Mouse (Mus musculus): ENCODE results near the gene Cdkal1.

The Cdkal1 gene

GRCm38 (mm10) chr13:29838409-29839047 is 16.9 kb downstream of the Cdkal1 start:
- peak; percentile 48 for TF ChIP-seq CTCF (conservative IDR thresholded peaks at IDR 0.05; ENCODE audit: low read length)
- TF ChIP-seq NANOG (IDR thresholded peaks at IDR 0.05; ENCODE audit: borderline replicate concordance, low read length): no peak
- no peak for TF ChIP-seq POU5F1 (IDR thresholded peaks at IDR 0.05; ENCODE audit: borderline replicate concordance, low read length)
- Histone ChIP-seq H3K27me3 (ENCODE audit: insufficient read depth, low read length) (no peaks in the 10 kb centered on the region), H3K4me3 (replicated peaks; ENCODE audit: low read length) (no peak overlapping the region), H3K36me3 (ENCODE audit: insufficient read depth, low read length) (peaks cover 53% of the 10 kb centered on the region), H3K9me3 (ENCODE audit: low read length) (no peaks in the 10 kb centered on the region), H3K4me1 (replicated peaks; ENCODE audit: low read depth, low read length) (no peaks in the 10 kb centered on the region)

- TF ChIP-seq CTCF (conservative IDR thresholded peaks at IDR 0.05; ENCODE audit: low read length) (peak; percentile 56), POU5F1 (IDR thresholded peaks at IDR 0.05; ENCODE audit: borderline replicate concordance, low read length) (no peak), NANOG (IDR thresholded peaks at IDR 0.05; ENCODE audit: borderline replicate concordance, low read length) (no peak)
- peaks cover 32% of the 10 kb centered on the region for H3K36me3 ChIP-seq (ENCODE audit: insufficient read depth, low read length)
- H3K27me3 ChIP-seq (ENCODE audit: insufficient read depth, low read length): no peaks in the 10 kb centered on the region
- no peaks in the 10 kb centered on the region for H3K9me3 ChIP-seq (ENCODE audit: low read length)
- H3K4me1 ChIP-seq (replicated peaks; ENCODE audit: low read depth, low read length): no peaks in the 10 kb centered on the region
- no peak overlapping the region for H3K4me3 ChIP-seq (replicated peaks; ENCODE audit: low read length)
Observed at GRCm38 (mm10) chr13:29835170-29835569, 20.3 kb downstream of the Cdkal1 start.

DNA sequence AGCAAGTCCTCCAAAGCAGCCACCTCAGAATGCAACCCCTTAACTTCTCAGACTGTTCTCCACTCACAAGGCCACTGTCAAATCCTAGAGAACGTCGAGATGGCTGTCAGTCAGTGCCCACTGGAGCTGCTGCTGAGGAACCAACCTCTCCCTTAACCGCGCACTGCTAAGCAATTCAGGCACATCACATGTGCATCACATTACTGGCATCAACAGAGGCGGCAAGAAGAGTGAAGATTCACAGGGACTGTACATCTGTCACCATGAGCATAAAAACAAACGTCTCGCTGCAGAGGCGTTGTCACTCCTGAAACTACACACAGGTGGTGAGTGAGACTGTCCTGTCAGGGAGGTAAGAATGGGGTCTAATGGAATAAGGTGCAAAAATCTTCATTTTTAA is 21.7 kb downstream of the Cdkal1 start:
- H3K4me3 ChIP-seq (replicated peaks; ENCODE audit: low read length): no peak overlapping the region
- peaks cover 28% of the 10 kb centered on the region for H3K36me3 ChIP-seq (ENCODE audit: insufficient read depth, low read length)
- TF ChIP-seq NANOG (IDR thresholded peaks at IDR 0.05; ENCODE audit: borderline replicate concordance, low read length) (no peak), CTCF (conservative IDR thresholded peaks at IDR 0.05; ENCODE audit: low read length) (no peak), POU5F1 (IDR thresholded peaks at IDR 0.05; ENCODE audit: borderline replicate concordance, low read length) (no peak)
- peaks cover 5% of the 10 kb centered on the region; the same call in 1 of the 2 replicates for H3K9me3 ChIP-seq (ENCODE audit: low read length)
- H3K27me3 ChIP-seq (ENCODE audit: insufficient read depth, low read length): no peaks in the 10 kb centered on the region
- H3K4me1 ChIP-seq (replicated peaks; ENCODE audit: low read depth, low read length): no peaks in the 10 kb centered on the region

- TF ChIP-seq POU5F1 (IDR thresholded peaks at IDR 0.05; ENCODE audit: borderline replicate concordance, low read length) (no peak), NANOG (IDR thresholded peaks at IDR 0.05; ENCODE audit: borderline replicate concordance, low read length) (no peak), CTCF (conservative IDR thresholded peaks at IDR 0.05; ENCODE audit: low read length) (no peak)
- peaks cover 5% of the 10 kb centered on the region; the same call in 1 of the 2 replicates for H3K9me3 ChIP-seq (ENCODE audit: low read length)
Observed at GRCm38 (mm10) chr13:29831126-29831525, 24.3 kb downstream of the Cdkal1 start.

DNA sequence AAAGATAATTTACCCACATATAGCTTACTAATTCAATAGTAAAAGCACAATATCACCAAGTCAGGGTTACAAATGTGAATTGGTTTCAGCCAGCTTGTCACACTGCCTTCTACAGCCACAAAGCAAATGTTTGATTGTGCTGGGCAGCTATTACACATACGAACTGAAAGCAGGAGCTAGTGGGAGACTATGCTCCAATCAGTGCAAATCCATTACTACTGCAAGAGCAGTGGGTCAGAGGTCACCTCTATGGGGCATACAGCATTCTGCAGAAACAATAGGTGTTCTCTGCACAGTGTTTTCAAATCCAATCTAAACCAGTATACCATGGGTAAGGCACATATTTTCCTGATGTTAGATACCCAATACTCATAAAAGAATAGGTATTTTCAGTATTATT is 27.4 kb downstream of the Cdkal1 start:
- Histone ChIP-seq H3K36me3 (ENCODE audit: insufficient read depth, low read length) (no peaks in the 10 kb centered on the region), H3K27me3 (ENCODE audit: insufficient read depth, low read length) (no peaks in the 10 kb centered on the region)

More at GRCm38 (mm10) chr13:29831126-29831525, 24.3 kb downstream of the Cdkal1 start:
- H3K4me1 ChIP-seq (replicated peaks; ENCODE audit: low read depth, low read length): no peaks in the 10 kb centered on the region
- peaks cover 6% of the 10 kb centered on the region; the same call in 1 of the 2 replicates for H3K36me3 ChIP-seq (ENCODE audit: insufficient read depth, low read length)
- no peaks in the 10 kb centered on the region for H3K27me3 ChIP-seq (ENCODE audit: insufficient read depth, low read length)
- H3K4me3 ChIP-seq (replicated peaks; ENCODE audit: low read length): no peak overlapping the region

GRCm38 (mm10) chr13:29826469-29826868 is 29.0 kb downstream of the Cdkal1 start:
- TF ChIP-seq NANOG (IDR thresholded peaks at IDR 0.05; ENCODE audit: borderline replicate concordance, low read length) (no peak), POU5F1 (IDR thresholded peaks at IDR 0.05; ENCODE audit: borderline replicate concordance, low read length) (no peak), CTCF (conservative IDR thresholded peaks at IDR 0.05; ENCODE audit: low read length) (no peak)
- H3K27me3 ChIP-seq (ENCODE audit: insufficient read depth, low read length): no peaks in the 10 kb centered on the region
- no peak overlapping the region for H3K4me3 ChIP-seq (replicated peaks; ENCODE audit: low read length)
- H3K36me3 ChIP-seq (ENCODE audit: insufficient read depth, low read length): no peaks in the 10 kb centered on the region
- H3K9me3 ChIP-seq (ENCODE audit: low read length): peaks cover 5% of the 10 kb centered on the region; the same call in 1 of the 2 replicates
- H3K4me1 ChIP-seq (replicated peaks; ENCODE audit: low read depth, low read length): peaks cover 10% of the 10 kb centered on the region

More for the DNA sequence above, 27.4 kb downstream of the Cdkal1 start:
- Histone ChIP-seq H3K4me3 (replicated peaks; ENCODE audit: low read length) (no peak overlapping the region), H3K4me1 (replicated peaks; ENCODE audit: low read depth, low read length) (peaks cover 10% of the 10 kb centered on the region), H3K9me3 (ENCODE audit: low read length) (peaks cover 5% of the 10 kb centered on the region; the same call in 1 of the 2 replicates)
- no peak for TF ChIP-seq POU5F1 (IDR thresholded peaks at IDR 0.05; ENCODE audit: borderline replicate concordance, low read length)
- no peak for TF ChIP-seq CTCF (conservative IDR thresholded peaks at IDR 0.05; ENCODE audit: low read length)
- TF ChIP-seq NANOG (IDR thresholded peaks at IDR 0.05; ENCODE audit: borderline replicate concordance, low read length): no peak

DNA sequence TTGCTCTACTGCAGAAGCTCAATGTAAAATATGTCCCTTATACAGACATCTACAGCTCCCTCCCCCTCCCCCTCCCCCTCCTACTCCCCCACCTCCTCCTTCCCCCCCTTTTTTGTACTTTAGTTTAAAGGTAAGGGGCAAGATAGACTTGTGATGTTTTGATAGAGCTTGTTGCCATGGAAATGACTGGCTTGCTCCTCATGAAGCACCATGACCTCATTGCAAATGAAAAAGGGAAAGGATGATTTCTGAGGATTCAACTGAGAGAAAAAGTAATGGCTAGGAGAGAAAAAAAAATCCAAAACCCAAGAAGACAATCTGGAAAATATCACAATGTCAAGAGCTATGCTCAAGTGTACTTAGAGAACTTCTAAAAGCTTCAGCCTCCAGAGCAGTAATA is 29.4 kb downstream of the Cdkal1 start:
- Histone ChIP-seq H3K36me3 (ENCODE audit: insufficient read depth, low read length) (no peaks in the 10 kb centered on the region), H3K27me3 (ENCODE audit: insufficient read depth, low read length) (no peaks in the 10 kb centered on the region), H3K4me3 (replicated peaks; ENCODE audit: low read length) (no peak overlapping the region), H3K4me1 (replicated peaks; ENCODE audit: low read depth, low read length) (peaks cover 10% of the 10 kb centered on the region), H3K9me3 (ENCODE audit: low read length) (peaks cover 5% of the 10 kb centered on the region; the same call in 1 of the 2 replicates)
- TF ChIP-seq NANOG (IDR thresholded peaks at IDR 0.05; ENCODE audit: borderline replicate concordance, low read length) (no peak), POU5F1 (IDR thresholded peaks at IDR 0.05; ENCODE audit: borderline replicate concordance, low read length) (no peak), CTCF (conservative IDR thresholded peaks at IDR 0.05; ENCODE audit: low read length) (no peak)

- H3K4me1 ChIP-seq (replicated peaks; ENCODE audit: low read depth, low read length): peaks cover 10% of the 10 kb centered on the region
- TF ChIP-seq NANOG (IDR thresholded peaks at IDR 0.05; ENCODE audit: borderline replicate concordance, low read length) (no peak), POU5F1 (IDR thresholded peaks at IDR 0.05; ENCODE audit: borderline replicate concordance, low read length) (no peak), CTCF (conservative IDR thresholded peaks at IDR 0.05; ENCODE audit: low read length) (no peak)
- H3K4me3 ChIP-seq (replicated peaks; ENCODE audit: low read length): no peak overlapping the region
- H3K36me3 ChIP-seq (ENCODE audit: insufficient read depth, low read length): no peaks in the 10 kb centered on the region
- no peaks in the 10 kb centered on the region for H3K27me3 ChIP-seq (ENCODE audit: insufficient read depth, low read length)
- peaks cover 3% of the 10 kb centered on the region; the same call in 1 of the 2 replicates for H3K9me3 ChIP-seq (ENCODE audit: low read length)
Observed at GRCm38 (mm10) chr13:29824797-29825196, 30.7 kb downstream of the Cdkal1 start.

All from E14TG2a.4 (cell line).